Mouse (Mus musculus): Measurements from ENCODE around the gene D330045A20Rik. TPM values are rescaled to one million over a fixed set of nuclear protein-coding genes. Genes with fewer than 3 reads are reported as not detected.
A peak's percentile ranks its signal among the peaks of the same experiment; 100 is the strongest.

The D330045A20Rik gene
- total and polyA plus RNA-seq, 2 experiments from 2014 or later, result 0.36 TPM; not detected in 1

DNA sequence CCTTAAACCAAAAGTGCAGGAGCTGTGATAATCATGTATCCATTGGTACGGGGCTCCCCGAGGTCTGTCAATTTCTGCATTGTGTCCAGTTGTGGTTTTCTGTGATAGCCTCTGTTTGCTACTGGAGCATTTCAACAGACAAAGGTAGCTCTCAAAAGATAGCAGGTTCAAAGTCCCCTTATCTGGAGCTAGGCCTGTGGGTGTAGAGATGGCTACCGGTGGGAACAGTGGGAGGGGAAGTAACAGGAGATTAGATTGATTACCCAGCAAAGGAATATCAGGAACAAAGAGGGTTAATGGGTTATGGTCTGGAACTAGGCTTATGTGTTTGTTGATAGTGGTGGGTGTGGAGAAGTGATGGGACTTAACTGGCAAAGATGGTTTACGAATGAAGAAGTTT is 46.8 kb downstream of the D330045A20Rik start:
- no peaks in the 10 kb centered on the region for H3K4me1 ChIP-seq (ENCODE audit: control insufficient read depth, insufficient read depth)
- H3K4me2 ChIP-seq (ENCODE audit: low read depth, low read length), result no peak overlapping the region
- DNase-seq (ENCODE audit: low spot score) (no peak), ATAC-seq (ENCODE audit: insufficient read depth, low read depth) (no peak)
- H3K9me3 ChIP-seq (replicated peaks; ENCODE audit: control insufficient read depth, low read length), result no peaks in the 10 kb centered on the region
- no peak overlapping the region for H3K9ac ChIP-seq (replicated peaks; ENCODE audit: low read depth, low read length)
- no peak overlapping the region for H3K27ac ChIP-seq (ENCODE audit: low read depth)
- no peak overlapping the region for H3K4me3 ChIP-seq (ENCODE audit: low read depth, low read length)
- no peaks in the 10 kb centered on the region for H3K36me3 ChIP-seq (replicated peaks; ENCODE audit: control insufficient read depth, insufficient read depth, low read length)
- H3K27me3 ChIP-seq (ENCODE audit: control insufficient read depth, insufficient read depth, low read length), result no peaks in the 10 kb centered on the region
- TF ChIP-seq EP300 (IDR thresholded peaks at IDR 0.05; ENCODE audit: low read depth) (no peak), CTCF (IDR thresholded peaks at IDR 0.05; ENCODE audit: low read depth) (no peak)
- WGBS, result 59% methylated on average over 4 of the region's 4 CpGs

DNA sequence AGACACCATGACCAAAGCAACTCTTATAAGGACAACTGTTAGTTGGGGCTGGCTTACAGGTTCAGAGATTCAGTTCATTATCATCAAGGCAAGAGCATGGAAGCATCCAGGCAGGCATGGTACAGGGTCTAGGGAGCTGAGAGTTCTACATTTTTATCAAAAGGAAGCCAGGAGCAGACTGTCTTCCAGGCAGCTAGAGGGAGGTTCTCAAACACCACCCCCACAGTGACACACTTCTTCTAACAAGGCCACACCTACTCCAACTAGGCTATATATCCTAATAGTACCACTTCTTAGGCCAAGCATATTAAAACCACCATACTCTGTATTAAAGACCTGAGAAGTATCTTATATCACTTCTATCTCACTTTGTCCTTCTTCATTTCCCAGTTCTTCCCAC is 49.5 kb downstream of the D330045A20Rik start:
- H3K4me3 ChIP-seq (ENCODE audit: low read depth, low read length), result no peak overlapping the region
- ATAC-seq (ENCODE audit: insufficient read depth, low read depth) (no peak), DNase-seq (ENCODE audit: low spot score) (no peak)
- H3K36me3 ChIP-seq (replicated peaks; ENCODE audit: control insufficient read depth, insufficient read depth, low read length), result no peaks in the 10 kb centered on the region
- no peaks in the 10 kb centered on the region for H3K27me3 ChIP-seq (ENCODE audit: control insufficient read depth, insufficient read depth, low read length)
- TF ChIP-seq CTCF (IDR thresholded peaks at IDR 0.05; ENCODE audit: low read depth), result no peak
- TF ChIP-seq EP300 (IDR thresholded peaks at IDR 0.05; ENCODE audit: low read depth), result no peak
- H3K9me3 ChIP-seq (replicated peaks; ENCODE audit: control insufficient read depth, low read length), result no peaks in the 10 kb centered on the region
- H3K9ac ChIP-seq (replicated peaks; ENCODE audit: low read depth, low read length), result no peak overlapping the region
- no peaks in the 10 kb centered on the region for H3K4me1 ChIP-seq (ENCODE audit: control insufficient read depth, insufficient read depth)
- H3K4me2 ChIP-seq (ENCODE audit: low read depth, low read length), result no peak overlapping the region
- no peak overlapping the region for H3K27ac ChIP-seq (ENCODE audit: low read depth)

DNA sequence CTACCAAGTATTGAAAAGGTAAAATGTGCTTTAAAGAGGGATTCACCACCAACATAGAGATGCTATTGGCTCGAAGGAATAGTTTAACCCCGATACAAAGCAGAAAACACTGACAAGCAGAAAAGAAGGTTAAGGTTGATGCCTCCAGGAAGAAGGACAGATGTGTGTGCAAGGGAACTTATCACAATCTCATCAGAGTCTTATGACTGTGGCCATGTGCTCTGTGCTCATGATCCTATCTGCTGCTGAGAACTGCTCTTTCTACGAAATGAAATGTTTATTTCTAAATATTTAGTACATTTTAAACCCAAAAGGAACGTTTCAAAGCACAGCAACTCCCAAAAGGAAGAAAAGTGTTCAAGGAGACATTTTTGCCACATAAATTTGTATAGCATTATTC is 52.1 kb downstream of the D330045A20Rik start:
- H3K9ac ChIP-seq (replicated peaks; ENCODE audit: low read depth, low read length), result no peak overlapping the region
- H3K4me1 ChIP-seq (ENCODE audit: control insufficient read depth, insufficient read depth), result no peaks in the 10 kb centered on the region
- no peak overlapping the region for H3K27ac ChIP-seq (ENCODE audit: low read depth)
- H3K27me3 ChIP-seq (ENCODE audit: control insufficient read depth, insufficient read depth, low read length), result no peaks in the 10 kb centered on the region
- H3K4me2 ChIP-seq (ENCODE audit: low read depth, low read length), result no peak overlapping the region
- no peak for TF ChIP-seq CTCF (IDR thresholded peaks at IDR 0.05; ENCODE audit: low read depth)
- TF ChIP-seq EP300 (IDR thresholded peaks at IDR 0.05; ENCODE audit: low read depth), result no peak
- ATAC-seq (ENCODE audit: insufficient read depth, low read depth), result no peak
- H3K36me3 ChIP-seq (replicated peaks; ENCODE audit: control insufficient read depth, insufficient read depth, low read length), result no peaks in the 10 kb centered on the region
- WGBS, result 54% methylated on average over 4 of the region's 4 CpGs
- DNase-seq (ENCODE audit: low spot score), result no peak
- H3K4me3 ChIP-seq (ENCODE audit: low read depth, low read length), result no peak overlapping the region
- H3K9me3 ChIP-seq (replicated peaks; ENCODE audit: control insufficient read depth, low read length), result no peaks in the 10 kb centered on the region

DNA sequence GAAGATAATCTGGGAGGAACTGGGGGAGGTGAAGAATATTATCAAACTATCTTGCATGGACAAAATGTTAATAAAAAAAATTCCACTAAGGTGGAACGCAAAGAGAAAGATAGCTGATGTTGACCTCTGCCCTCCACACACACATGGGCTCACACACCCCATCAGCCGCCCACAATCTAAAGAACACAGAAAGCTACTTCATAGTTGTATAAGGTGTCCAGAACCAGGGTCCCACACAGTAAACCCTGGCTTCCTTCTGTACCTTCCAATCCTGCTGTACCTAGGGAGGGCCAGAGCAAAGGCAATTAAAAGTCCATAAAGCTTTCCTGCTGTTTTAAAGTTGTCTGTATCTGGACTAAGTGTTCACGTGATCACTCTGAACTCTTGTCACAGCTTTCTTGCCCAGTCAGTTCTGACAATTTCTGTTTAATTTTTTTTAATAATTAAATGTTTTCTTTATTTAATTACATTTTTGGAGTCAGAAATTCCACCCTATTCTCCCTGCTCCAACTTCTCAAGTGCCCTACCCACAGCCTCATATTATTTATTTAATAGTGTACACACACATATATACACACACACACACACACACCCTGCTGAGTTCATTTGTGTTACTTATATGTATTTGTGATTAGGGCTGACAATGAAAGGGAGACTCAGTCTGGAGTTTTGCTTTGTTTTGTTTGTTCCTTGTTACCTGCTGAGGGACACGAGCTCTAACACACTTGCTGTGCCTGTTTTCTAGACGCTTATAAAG is 57.7 kb downstream of the D330045A20Rik start:
- H3K27ac ChIP-seq (ENCODE audit: low read depth), result no peak overlapping the region
- H3K9me3 ChIP-seq (replicated peaks; ENCODE audit: control insufficient read depth, low read length), result no peaks in the 10 kb centered on the region
- WGBS, result 72% methylated on average over 5 of the region's 5 CpGs
- TF ChIP-seq CTCF (IDR thresholded peaks at IDR 0.05; ENCODE audit: low read depth), result no peak
- TF ChIP-seq EP300 (IDR thresholded peaks at IDR 0.05; ENCODE audit: low read depth), result no peak
- H3K4me2 ChIP-seq (ENCODE audit: low read depth, low read length), result no peak overlapping the region
- H3K4me3 ChIP-seq (ENCODE audit: low read depth, low read length), result no peak overlapping the region
- H3K4me1 ChIP-seq (ENCODE audit: control insufficient read depth, insufficient read depth), result no peaks in the 10 kb centered on the region
- DNase-seq (ENCODE audit: low spot score), result no peak
- ATAC-seq (ENCODE audit: insufficient read depth, low read depth), result no peak
- H3K36me3 ChIP-seq (replicated peaks; ENCODE audit: control insufficient read depth, insufficient read depth, low read length), result no peaks in the 10 kb centered on the region
- H3K27me3 ChIP-seq (ENCODE audit: control insufficient read depth, insufficient read depth, low read length), result no peaks in the 10 kb centered on the region
- no peak overlapping the region for H3K9ac ChIP-seq (replicated peaks; ENCODE audit: low read depth, low read length)

DNA sequence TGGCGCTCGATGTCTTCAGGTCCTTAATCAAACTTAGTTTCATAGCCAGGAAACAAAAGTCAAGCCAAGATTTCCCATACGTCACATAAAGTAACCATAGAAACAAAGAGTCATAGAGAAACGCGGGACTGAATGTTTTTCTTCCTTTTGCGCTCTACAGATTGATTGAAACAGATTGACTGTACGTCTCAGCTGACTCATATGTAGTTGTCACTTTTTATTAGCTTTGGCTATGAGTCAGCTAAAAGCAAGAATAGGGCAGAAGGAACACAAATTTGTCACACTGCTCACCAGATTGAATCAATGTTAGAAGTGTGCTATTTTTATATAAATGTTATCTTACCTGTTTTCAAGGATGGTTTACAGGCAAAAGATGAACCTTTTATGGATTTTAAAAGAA is 63.6 kb downstream of the D330045A20Rik start:
- TF ChIP-seq EP300 (IDR thresholded peaks at IDR 0.05; ENCODE audit: low read depth) (no peak), CTCF (IDR thresholded peaks at IDR 0.05; ENCODE audit: low read depth) (no peak)
- Histone ChIP-seq H3K4me1 (ENCODE audit: control insufficient read depth, insufficient read depth) (no peaks in the 10 kb centered on the region), H3K4me2 (ENCODE audit: low read depth, low read length) (no peak overlapping the region), H3K36me3 (replicated peaks; ENCODE audit: control insufficient read depth, insufficient read depth, low read length) (no peaks in the 10 kb centered on the region), H3K27me3 (ENCODE audit: control insufficient read depth, insufficient read depth, low read length) (no peaks in the 10 kb centered on the region), H3K9ac (replicated peaks; ENCODE audit: low read depth, low read length) (no peak overlapping the region), H3K4me3 (ENCODE audit: low read depth, low read length) (no peak overlapping the region), H3K9me3 (replicated peaks; ENCODE audit: control insufficient read depth, low read length) (no peaks in the 10 kb centered on the region), H3K27ac (ENCODE audit: low read depth) (no peak overlapping the region)
- ATAC-seq (ENCODE audit: insufficient read depth, low read depth) (no peak), DNase-seq (ENCODE audit: low spot score) (peak; percentile 11)
- WGBS, result 61% methylated on average over 7 of the region's 7 CpGs

DNA sequence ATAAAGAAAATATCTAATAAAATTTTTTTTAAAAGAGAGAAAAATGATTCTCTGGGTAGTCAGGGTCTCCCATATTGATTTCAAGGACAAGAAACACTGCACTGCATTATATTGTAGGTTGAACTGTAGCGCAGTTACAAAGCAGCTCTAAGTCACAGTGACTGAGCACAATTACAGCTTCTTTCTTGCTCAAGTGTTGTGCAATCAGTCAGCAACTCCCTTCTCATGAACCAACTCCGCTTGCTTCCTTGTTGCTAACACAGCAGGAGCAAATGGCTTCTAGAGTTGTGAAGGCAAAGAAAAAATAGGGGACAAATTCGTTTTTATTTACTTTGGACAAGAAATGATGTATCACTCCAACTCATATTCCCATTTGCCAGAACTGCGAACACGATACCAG is 70.3 kb downstream of the D330045A20Rik start:
- TF ChIP-seq CTCF (IDR thresholded peaks at IDR 0.05; ENCODE audit: low read depth), result no peak
- no peak for TF ChIP-seq EP300 (IDR thresholded peaks at IDR 0.05; ENCODE audit: low read depth)
- H3K9ac ChIP-seq (replicated peaks; ENCODE audit: low read depth, low read length), result no peak overlapping the region
- no peak for DNase-seq (ENCODE audit: low spot score)
- H3K36me3 ChIP-seq (replicated peaks; ENCODE audit: control insufficient read depth, insufficient read depth, low read length), result no peaks in the 10 kb centered on the region
- no peaks in the 10 kb centered on the region for H3K4me1 ChIP-seq (ENCODE audit: control insufficient read depth, insufficient read depth)
- no peak for ATAC-seq (ENCODE audit: insufficient read depth, low read depth)
- no peak overlapping the region for H3K4me3 ChIP-seq (ENCODE audit: low read depth, low read length)
- WGBS, result 63% methylated on average over 5 of the region's 5 CpGs
- H3K27ac ChIP-seq (ENCODE audit: low read depth), result no peak overlapping the region
- no peaks in the 10 kb centered on the region for H3K27me3 ChIP-seq (ENCODE audit: control insufficient read depth, insufficient read depth, low read length)
- no peaks in the 10 kb centered on the region for H3K9me3 ChIP-seq (replicated peaks; ENCODE audit: control insufficient read depth, low read length)
- H3K4me2 ChIP-seq (ENCODE audit: low read depth, low read length), result no peak overlapping the region
